Mouse (Mus musculus) cerebellum, postnatal 14 days (tissue): ENCODE results near the gene Map3k9.
A peak's percentile ranks its signal among the peaks of the same experiment; 100 is the strongest.

Source experiments
- DNase-seq, 2 experiments: peaks; one replicate each; pipeline ENCODE4 v3.0.0; 2021; ENCODE audit warnings: mixed read lengths in 2 of 2

Gene Map3k9

DNA sequence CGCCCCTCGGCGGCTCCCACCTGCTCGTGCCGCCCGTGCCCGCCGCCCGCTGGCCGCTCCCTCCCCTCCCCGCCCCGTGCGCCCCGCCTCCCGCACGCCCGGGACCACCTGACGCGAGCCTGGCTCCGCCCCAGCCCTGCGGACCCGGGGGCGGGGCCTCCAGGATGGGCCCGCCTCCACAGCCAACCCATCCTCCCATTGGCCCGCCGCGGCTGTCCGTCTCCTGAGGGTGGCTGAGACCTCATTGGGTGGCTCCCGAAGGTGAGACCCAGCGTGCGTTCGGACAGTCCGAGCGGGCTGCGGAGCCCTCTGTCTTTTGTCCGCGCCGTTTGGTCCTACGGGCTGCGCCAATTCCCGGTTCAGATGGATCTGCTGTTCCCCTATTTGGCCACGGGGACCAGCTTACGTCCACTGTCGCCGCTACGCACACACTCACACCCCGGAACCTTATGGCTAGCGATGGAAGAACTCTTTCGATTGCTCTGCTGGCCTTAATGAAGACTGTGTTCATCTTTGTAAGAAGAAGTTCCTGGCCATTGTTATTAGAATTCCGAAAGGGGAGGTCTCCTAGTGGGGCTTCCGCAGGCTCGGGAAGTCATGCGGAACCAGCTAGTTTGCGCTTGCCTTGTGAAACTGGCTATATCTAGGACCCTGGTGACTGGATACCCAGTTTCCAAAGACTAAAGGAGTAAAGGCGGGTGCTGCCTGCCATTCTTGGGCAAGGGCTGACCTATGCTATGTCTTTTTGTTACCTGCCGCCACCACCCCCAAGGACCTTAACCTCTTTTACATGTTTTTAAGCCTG lies at the start of gene Map3k9:
Gene Map3k9, minus strand, starts transcription at position 71 of the 805 bp plus-strand sequence.
- DNase-seq, result peak; percentile 98

DNA sequence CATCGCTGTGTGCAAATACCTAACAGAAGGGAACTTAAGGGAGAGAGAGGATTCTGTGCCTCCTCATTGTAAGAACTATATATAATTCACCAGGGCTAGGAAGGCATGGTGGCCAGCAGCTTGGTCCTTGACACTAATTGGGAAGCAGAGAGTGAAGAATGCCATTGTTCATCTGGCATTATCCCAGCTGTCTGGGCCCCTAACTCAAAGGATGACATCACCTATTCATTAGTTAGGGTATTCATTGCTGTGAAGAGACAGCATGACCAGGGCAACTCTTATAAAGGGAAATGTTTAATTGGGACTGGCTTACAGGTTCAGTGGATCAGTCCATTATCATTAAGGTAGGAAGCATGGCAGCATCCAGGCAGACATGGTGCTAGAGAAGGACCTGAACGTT lies 47.4 kb upstream of the Map3k9 start:
- no peak for DNase-seq

DNA sequence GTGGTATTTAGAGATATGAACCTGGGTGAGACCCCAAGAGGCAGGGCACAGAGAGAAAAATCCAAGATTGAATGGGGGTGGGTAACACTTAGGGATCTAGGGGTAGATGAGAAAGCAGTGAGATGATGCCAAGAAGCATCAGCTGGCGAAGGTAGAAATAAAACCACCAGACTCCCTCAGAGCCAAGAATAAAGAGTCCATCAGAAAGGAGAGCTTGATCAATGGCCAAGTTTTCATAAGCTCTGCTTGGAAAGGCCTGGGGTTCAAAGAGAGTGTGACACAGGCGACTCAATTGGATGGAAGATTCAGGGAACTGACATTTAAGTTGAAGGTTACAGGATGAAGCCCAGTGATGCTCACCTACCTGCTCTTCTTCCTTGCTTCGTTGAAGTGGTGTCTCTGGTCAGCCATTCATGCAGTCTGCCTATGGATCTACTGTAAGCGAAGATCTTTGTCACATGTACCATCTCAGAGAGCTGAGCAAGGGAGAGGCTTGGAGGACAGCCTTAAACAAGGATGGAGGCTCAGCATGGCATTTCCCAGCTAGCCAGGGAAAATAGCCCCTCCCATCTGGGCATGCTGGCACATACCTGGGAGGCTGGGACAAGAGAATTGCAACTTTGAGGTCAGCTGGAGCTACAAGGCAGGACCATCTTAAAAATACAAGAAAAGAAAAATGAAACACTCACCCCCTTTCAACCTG lies 42.0 kb upstream of the Map3k9 start:
- DNase-seq, result peak; percentile 65 to 83

DNA sequence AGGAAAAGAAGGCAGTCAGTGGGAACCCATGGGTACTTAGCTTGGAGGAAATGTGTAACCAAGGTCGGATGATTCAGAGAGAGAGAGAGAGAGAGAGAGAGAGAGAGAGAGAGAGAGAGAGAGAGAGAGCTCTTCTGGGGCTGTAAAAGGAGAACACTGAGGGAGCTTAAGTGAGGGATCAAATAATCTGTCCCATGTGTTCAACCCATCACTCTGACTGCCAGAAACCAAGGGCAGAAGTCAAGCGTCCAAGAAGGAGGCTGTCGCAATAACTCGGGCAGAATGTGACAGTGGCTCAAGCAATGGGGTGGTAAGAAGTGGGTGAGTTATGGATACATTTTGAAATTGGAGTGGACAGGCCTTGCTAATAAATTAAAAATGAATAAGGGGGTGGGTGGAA lies 41.2 kb upstream of the Map3k9 start:
- DNase-seq, result no peak

DNA sequence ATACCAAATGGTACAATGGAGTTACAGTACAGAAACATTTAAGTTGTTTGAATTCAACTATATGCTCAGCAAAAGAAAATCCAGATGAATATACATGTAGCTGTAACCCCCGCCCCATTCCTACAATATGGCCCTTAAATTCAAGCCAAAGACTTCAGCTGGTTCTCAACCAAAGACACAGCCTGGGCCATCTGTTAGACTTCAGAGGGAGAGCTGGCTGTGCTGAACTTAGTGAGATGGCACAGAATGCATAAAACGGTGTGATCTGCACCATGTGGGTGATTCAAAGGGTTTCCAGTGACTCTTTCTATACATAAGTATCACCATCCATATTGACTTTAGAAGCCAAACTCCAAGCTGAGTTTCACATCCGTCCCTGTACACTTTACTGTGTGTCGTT lies 39.7 kb upstream of the Map3k9 start:
- peak; percentile 48 to 74 for DNase-seq

DNA sequence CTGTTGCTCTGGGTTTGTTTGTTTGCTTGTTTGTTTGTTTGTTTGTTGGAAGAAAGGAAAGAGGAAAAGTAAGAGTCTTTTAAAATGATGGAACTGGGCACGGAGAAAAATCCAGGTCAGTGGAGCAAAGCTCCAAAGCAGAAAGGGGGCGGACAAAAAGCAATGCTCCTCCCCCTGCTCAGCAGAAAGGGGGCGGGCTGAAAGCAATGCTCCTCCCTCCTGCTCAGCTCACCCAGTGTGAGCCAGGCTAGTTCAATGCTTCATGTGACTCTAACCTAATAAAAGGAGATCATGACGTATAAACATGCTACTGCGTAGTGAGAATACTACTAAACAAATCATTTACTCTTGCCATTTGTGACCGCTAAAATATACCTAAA lies 36.1 kb upstream of the Map3k9 start:
- no peak for DNase-seq

DNA sequence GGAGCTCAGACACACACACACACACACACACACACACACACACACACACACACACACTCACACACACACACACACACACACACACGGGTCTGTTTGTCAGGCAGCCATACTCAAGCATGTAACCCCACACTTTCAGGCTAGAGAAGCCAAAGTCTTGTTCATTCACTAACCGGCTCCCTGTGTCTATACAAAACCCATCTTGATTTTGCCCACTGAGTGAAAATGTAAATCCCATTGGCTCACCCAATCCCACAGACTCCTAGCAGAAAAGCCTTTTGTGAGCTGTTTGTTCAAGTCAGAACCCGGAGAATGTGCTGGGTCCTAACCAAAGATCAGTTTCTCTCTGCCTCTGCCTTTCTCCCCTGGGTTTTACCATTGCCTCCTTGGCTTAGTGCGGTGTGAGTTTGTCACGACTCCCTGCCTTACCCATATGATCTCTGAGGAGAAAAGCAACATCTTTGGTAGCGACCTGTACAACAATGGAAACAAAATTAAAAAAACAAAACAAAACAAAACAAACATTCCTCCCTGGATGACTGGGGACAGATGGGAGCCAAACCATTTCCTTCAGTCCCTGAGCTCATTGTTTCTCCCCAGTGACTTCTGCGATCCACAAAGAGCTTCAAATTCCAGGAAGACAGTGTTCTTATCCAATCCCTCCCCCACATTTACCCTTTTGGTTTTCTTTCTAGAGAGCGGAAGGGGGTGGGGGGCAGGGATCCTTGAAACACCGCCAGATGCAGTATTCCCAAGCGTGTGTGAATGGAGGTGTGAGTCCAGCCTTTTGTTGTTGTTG lies 35.6 kb upstream of the Map3k9 start:
- DNase-seq, result no peak

DNA sequence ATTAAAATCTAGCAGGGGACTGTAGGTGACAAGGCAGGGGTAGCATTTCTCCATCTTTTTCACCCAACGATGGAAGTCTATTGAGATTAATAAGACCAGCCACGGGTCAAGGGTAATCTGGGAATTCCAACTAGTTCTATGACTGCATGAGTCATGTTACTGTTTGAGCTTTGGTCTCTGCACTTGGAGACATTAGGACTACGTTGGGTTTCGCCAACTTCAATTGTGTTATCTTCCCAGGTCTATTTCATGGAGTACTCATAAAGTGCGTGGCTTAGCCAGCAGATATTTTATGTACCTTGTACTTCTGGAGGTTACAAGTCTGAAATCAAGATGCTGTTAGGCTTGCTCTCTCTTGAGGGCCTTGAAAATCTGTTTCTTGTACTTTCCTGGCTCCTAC lies 33.8 kb upstream of the Map3k9 start:
- no peak for DNase-seq

DNA sequence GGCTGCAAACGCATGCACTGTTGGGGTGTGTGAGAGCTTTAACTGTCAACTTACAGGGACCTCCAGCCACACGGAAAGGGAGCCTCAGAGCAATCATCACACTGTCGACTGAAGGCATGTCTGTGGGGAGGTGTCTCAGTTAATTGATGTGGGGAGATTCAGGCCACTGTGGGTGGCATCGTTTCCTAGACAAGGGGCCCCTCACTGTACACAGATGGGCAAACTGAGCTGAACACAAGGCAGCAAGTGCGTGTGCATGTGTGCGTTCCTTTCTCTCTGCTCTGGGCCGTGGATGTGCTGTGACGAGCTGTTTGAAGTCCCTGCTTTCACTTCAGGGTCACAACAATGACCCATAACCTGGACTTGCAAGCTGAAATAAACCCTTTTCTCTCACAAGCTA lies 29.4 kb upstream of the Map3k9 start:
- DNase-seq, result no peak

DNA sequence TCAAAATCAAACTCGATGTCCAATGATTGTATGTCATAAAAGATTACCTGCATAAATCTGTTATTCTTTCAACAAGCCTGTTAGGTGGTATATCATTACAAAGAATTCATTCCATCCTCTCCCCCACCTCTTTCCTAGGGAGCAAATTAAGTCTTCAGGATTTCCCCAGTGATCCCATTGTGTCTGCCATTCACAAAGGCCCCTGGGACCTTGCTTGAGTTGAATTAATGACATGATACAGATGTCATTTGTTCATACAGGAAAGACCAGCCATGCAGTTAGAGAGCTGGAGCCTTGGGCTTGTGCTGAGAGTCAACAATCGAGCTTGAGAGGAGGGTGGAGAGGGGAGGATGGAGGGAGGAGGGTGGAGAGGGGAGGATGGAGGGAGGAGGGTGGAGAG lies 27.6 kb upstream of the Map3k9 start:
- DNase-seq, result no peak

DNA sequence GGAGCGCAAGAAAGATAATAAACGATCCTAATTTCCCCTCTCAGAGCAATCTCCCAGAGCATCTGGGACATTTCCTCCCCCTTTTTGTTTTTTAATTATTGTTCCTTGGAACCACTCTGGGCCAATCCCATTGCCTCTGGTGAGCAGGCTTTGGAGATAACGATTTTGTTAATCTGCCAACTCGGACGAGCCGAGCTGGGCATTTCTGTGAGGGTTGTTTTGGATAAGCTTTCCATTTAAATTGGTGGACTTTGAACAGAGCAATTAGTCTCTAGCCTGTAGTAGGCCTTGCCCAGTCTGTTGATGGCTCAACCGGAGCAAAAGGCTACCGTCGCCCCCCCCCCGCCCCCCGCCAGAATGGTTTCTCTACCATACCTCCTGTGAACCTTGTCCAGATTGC lies 27.0 kb upstream of the Map3k9 start:
- peak; percentile 55 to 62 for DNase-seq

DNA sequence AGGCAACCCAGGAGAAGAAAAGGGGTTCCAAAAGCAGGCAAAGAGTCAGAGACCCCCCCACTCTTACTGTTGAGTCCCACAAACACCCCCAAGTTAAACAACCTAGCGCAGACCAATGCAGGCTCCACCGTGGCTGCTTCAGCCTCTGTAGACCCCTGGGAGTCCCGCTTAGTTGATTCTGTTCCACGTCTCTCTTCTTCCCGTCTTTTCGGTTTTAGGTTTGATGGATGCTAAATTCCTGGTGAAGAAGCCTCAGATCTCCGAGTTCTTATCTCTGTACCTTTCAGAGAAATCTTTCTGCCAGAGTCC lies 26.5 kb upstream of the Map3k9 start:
- no peak for DNase-seq

DNA sequence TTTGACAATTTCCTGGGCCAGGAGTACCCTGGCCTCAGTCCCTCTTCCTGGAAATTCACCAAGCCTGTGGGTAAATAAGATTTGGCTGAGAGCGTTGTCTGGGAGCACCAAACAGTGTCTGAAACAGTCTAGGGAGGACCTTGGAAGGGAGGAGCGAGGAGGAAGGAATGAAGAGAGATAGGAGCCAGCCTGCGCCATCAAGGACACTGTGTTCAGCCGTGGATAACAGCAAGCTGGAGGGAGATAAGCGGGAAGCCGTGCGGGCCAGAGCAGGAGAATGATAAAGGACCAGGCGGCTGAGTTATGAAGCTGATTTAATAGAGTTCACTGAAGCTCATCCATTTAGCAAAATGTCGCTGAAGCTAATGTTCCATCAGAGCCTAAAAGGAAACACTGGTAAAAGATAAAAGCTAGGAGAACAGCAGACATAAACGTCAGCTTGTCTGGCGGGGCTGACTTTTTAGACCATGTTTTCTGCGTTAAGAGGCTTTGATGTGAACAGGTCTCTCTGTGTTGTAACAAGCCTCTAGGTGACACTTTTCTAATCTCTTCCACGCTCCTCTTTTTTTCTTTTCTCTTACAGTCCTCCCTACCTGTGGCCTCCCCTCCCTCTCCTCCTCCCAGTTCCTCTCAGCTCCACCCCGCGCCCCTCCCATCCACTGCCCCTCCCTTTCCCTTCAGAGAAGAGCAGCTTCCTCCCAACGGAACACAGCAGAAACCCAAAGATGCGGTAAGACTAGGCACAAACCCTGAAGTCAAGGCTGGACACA lies 26.0 kb upstream of the Map3k9 start:
- peak; percentile 76 to 80 for DNase-seq

DNA sequence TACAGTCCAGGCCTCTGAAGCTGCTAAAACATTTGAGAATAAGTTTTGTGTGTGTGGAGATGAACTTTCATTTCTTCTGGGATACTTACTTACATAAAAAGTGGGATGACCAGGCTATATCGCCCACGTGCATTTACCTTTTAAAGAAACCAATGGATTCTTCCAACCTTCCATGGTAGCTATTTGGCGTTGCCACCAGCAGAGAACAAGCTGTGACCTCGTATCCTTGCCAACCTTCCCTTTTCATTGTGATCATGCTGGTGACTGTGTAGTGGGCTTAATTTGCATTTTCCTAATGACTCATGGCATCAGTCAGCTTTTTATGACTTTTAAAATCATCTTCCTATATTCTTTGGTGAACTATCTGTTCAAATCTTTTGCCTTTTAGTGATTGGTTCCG lies 25.1 kb upstream of the Map3k9 start:
- peak; percentile 51 to 68 for DNase-seq

DNA sequence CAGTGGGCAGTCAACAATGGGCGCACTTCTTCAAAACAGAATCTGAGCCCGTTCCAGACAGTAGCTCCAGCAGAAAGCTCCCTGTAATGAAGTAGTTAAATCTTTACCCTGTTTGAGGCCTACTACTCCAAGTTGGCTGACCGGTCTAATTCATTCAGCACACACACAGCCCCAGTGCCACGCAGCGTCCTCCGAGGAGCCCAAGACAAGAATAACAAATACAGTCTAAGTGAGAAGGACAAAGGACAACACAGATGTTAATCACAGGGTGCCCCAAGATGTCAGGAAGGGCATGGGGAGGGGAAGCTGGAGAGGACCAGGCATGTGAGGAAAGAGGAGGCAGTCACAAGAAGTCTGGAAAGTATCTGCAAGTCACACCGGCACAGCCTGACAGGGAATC lies 22.8 kb upstream of the Map3k9 start:
- DNase-seq, result no peak

DNA sequence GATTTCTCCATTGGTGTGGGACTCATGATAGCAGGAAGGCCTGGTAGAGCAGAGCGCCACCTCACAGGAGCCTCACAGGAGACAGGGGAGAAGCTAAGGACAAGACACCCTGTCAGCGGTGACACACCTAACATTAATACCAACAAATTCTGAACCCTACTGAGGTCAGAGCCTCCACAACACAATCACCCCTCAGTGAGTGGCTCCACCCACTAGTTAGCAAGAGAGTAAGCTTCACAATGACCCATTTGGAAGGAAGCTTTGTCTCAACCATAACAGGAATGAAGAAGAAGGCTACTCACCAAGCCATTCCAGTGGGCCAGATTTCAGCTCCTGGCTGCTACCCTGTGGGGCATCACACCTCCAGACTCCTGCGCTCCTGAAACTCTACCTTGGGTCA lies 22.0 kb upstream of the Map3k9 start:
- no peak for DNase-seq

DNA sequence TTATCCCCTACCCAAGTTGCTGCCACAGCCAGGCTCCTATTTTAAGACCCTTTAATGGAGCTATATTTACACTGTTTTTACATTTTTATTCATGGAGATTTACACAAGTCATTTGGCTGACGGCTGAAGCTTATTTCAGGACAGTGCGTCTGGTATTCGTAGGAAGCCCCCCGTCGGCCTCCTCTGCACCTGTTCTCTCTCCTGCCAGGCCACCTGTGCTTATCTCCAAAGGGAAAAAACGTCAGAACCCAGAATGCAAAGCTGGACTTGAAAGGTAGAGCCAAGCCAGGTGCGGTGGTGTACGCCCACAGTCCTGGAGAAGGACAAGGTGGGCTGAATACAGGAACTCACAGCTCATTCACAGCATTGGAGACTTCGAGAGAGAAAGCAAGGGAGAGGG lies 20.2 kb upstream of the Map3k9 start:
- no peak for DNase-seq

DNA sequence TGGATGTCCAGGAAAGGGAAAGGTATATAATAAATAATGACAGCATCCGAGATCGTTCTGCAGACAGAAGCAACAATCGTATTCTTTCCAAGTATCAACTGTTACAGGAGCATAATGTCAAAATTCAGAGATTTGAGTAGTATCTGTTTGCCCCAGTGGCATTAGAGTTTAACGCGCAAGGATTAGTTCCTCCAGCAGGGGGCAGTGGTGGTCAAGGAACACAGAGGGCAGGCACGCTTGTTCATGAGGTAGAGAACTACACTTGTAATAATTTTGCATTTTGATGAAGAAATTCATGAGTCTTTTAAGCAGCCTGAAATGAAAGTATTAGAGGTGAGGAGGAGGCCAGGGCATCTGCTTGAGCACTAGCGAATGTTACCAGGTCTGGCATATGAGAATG lies 15.6 kb upstream of the Map3k9 start:
- DNase-seq, result peak; percentile 94 to 97

DNA sequence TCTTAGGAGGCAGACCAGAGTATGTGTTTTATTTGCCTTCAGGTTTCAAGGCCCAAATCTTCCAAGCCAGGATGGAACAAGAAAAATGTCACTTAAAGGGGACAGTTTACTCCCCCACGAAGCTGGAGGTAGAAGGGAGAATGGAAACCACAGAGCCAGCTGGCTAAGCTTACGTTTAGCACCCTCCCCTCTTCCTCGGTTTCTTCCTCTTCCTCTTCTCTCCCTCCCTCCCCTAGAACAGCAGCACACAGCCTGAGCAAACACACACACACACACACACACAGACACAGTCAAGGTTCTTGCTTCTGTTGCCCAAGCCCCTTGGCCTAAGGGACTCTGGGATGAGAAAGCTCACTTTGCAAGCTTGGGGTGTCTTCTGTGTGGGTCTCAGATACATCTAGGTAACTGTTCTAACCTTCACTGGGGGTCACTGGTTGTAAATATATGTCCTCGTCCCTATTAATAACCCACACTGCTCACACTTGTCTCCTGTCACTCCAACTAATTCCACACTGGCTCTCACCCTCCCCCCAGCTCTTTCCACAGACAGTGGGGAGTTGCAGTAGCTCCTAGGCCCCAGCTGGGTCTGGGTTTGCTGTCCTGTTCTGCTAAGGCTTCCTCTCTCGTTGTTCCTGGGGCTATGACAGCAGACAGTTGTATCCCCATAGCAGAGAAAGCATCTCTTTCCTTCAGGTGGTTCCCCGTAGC lies 11.7 kb upstream of the Map3k9 start:
- DNase-seq, result no peak

DNA sequence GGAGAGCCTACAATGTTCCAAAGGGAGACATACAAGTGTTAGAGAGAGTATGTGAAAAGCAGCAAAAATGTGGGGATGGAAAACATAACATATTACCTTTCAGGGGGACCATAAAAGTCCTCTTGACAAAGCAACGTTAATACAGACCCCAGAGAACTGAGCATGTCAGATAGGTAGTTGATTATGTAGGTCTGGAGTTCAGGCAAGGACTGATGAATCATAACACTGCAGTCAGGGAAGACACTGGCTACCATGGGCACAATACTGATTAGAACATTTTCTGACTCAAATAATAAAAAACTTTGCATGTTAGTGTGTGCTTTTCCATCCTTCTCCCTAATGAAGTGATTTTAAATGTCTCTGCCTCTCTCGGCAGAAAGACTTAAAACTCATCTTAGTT lies 8.5 kb upstream of the Map3k9 start:
- DNase-seq, result no peak

DNA sequence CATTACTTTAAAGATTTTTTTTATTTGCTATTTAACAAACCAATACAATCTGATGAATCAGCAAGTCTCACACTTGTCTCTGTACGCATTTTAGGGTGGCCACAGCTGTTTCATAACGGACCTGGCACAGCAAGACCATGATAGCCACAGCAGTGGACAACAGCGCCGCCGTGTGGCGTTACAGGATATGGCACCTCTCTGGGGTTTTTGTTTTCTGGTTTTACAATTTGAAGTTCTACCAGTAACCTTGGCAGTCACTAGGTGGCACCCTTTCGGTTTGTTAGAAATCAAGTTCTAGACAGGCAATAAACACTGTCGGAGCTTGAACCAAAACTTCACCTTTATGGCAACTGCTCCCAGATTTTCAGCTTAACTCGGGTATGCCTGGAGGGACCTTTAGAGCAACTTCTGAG lies 7.7 kb upstream of the Map3k9 start:
- peak; percentile 97 for DNase-seq

DNA sequence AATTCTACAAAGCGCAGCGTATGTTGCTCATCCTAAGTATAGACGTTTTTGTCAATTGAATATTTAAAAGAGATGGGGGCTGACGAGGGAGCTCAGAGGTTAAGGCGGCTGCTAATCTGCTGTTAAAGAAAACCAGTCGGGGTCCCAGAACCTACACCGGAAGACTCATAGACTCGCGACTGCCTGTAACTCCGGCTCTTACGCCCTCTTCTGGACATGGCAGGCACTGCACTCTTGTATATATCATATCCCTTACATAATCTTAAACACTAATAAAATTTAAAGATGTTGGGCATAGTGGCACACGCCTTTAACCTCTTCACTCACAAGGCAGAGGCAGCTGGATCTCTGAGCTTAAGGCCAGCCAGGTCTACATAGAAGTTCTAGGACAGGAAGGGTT lies 6.3 kb upstream of the Map3k9 start:
- DNase-seq, result no peak

DNA sequence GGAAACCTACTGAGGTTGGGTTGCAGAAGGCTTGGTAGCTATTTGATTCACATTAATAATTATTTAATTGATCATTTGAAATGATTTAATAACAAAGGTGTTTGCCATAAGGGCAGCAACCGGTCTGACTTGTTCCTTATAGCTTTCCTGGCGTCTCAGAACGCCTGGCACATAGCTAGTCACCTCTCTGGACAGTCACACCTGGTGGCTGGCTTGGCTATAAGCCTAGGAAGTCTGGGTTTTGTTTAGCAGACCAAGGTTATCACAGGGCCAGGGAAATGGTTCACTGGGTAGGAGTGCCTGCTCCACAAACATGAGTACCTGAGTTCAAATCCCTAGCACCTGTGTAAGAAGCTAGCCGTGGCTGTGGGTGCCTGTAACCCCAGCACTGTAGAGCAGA lies 2.3 kb upstream of the Map3k9 start:
- no peak for DNase-seq
